Mouse (Mus musculus) lung, postnatal 0 days (tissue): Measurements from ENCODE around the gene Rcvrn.

Experiments used
- CTCF ChIP-seq: IDR thresholded peaks from 2 replicates; pipeline ENCODE4 v1.5.1; 2016; ENCODE audit warnings: antibody characterized with exemption, mild to moderate bottlenecking
- EP300 ChIP-seq: IDR thresholded peaks from 2 replicates; pipeline ENCODE4 v1.6.1; 2016; ENCODE audit warnings: antibody characterized with exemption, mild to moderate bottlenecking, control low read depth

DNA sequence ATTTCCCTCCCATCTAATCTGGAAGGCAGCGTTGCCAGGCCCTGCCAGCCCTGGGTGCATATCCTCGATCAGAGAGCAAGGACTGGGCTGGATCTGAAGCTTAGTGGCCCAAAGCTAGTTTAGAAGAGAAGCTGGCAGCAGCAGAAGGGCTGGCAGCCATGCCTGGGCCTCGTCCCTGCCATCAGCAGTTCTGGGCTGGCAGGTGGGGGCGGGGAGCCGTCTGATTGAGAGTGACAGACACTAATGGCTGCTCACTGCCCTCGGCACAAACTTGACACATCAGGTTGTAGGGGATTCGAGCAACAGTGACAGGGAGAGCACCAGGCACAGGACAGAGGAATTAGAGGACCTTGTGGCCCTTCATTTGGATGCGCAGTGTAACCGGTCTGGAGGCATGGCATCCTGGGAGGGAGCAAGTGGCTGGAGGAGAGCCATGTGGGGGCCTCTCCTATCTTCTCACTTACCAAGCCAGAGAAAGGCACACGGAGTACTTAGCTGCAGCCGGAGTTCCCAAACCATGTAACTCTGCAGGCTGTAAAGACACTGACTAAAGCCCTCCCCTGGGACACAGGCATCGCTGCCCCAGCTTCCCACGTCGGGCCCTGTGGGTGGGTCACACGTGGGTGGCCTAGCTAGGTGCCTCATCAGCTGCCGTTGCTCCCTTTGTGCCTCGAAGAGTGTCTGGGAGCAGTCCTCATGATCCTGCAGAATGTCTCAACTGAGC, 39.7 kb upstream of the Rcvrn start:
- TF ChIP-seq CTCF (no peak), EP300 (no peak)
